Mouse (Mus musculus) lung, embryonic 14.5 days (tissue): Measurements from ENCODE around the gene Otop2. TPM values are rescaled to one million over a fixed set of nuclear protein-coding genes. Genes with fewer than 3 reads are reported as not detected.

ENCODE experiments used
- ATAC-seq: fragments of 200-750 bp; cut with Nextera tagmentation; 2 replicates; pipeline ENCODE4 v1.8.0; 2017; ENCODE audit warnings: mild to moderate bottlenecking, moderate TSS enrichment, moderate library complexity; ENCODE audit not compliant: insufficient read depth
- DNase-seq: peaks from one replicate; pipeline ENCODE4 v3.0.0-alpha.2; 2015
- H3K27ac ChIP-seq: fragments of 300-500 bp; sonication (generic); 2 replicates; pipeline ENCODE4 v1.5.1; 2014; ENCODE audit warnings: low read depth, mild to moderate bottlenecking, moderate library complexity
- H3K27me3 ChIP-seq: fragments of 300-500 bp; sonication (generic); 2 replicates; pipeline ENCODE4 v1.6.1; 2014; ENCODE audit warnings: low read length, control low read depth; ENCODE audit not compliant: insufficient read depth
- H3K36me3 ChIP-seq: fragments of 300-500 bp; sonication (generic); 2 replicates; pipeline ENCODE4 v1.6.1; 2014; ENCODE audit warnings: control low read depth; ENCODE audit not compliant: insufficient read depth
- H3K4me1 ChIP-seq: fragments of 300-500 bp; sonication (generic); 2 replicates; pipeline ENCODE4 v1.6.1; 2014; ENCODE audit warnings: antibody characterized with exemption, control low read depth; ENCODE audit not compliant: insufficient read depth
- H3K4me2 ChIP-seq: fragments of 300-500 bp; sonication (generic); 2 replicates; pipeline ENCODE4 v1.6.1; 2014; ENCODE audit warnings: mild to moderate bottlenecking
- H3K4me3 ChIP-seq: fragments of 300-500 bp; sonication (generic); 2 replicates; pipeline ENCODE4 v1.5.1; 2014; ENCODE audit warnings: low read depth, low read length
- H3K9ac ChIP-seq: fragments of 300-500 bp; sonication (generic); 2 replicates; pipeline ENCODE4 v1.6.1; 2014
- H3K9me3 ChIP-seq: fragments of 300-500 bp; sonication (generic); 2 replicates; pipeline ENCODE4 v1.6.1; 2016; ENCODE audit warnings: low read depth, low read length, control low read depth
- CTCF ChIP-seq: IDR thresholded peaks from 2 replicates; pipeline ENCODE4 v1.5.1; 2016; ENCODE audit warnings: antibody characterized with exemption, low read depth
- WGBS: fragments of 180-500 bp; shearing (Covaris S2); extraction: QIAGEN DNeasy Blood & Tissue Kit; methylation state at CpG from one replicate; pipeline ENCODE4 v1.1.7; 2014; 5-methylcytosine and 5-hydroxymethylcytosine counted together
- polyA plus RNA-seq: library from polyadenylated mRNA; unstranded; fragments of >200 nt; fragmentation: Nextera tagmentation; extraction: Ambion mirVana; gene quantifications from 2 replicates; pipeline ENCODE4 v1.2.1, GENCODE M21; 2014

Otop2 gene
- not detected in 2 replicates for polyA plus RNA-seq

GRCm38 (mm10) chr11:115306863-115307262 is at the start of gene Otop2:
Gene Otop2, plus strand, starts transcription at chr11:115307163.
- H3K4me2 ChIP-seq, result no peak within 1 kb of the TSS
- no peak for TF ChIP-seq CTCF
- no peaks in the 10 kb centered on the region for H3K4me1 ChIP-seq
- no peaks in the 10 kb centered on the region for H3K9me3 ChIP-seq
- H3K27ac ChIP-seq, result no peak within 1 kb of the TSS
- no peak within 1 kb of the TSS for H3K4me3 ChIP-seq
- H3K36me3 ChIP-seq, result no peaks in the 10 kb centered on the region
- H3K27me3 ChIP-seq, result no peaks in the 10 kb centered on the region
- H3K9ac ChIP-seq, result no peak within 1 kb of the TSS
- DNase-seq, result no peak
- WGBS, result 32% methylated on average over 8 of the region's 8 CpGs
- no peak for ATAC-seq

- WGBS, result 16% methylated on average over 59 of the region's 59 CpGs
- peaks cover 91% of the 10 kb centered on the region for H3K27me3 ChIP-seq
- TF ChIP-seq CTCF, result no peak
- no peak overlapping the region for H3K9ac ChIP-seq
- ATAC-seq (no peak), DNase-seq (peak; percentile 47)
- H3K4me1 ChIP-seq, result 0 out of 2 replicates have a peak, but pooled peaks cover 3% of the 10 kb centered on the region
- no peak overlapping the region for H3K27ac ChIP-seq
- H3K36me3 ChIP-seq, result no peaks in the 10 kb centered on the region
- no peak overlapping the region; the same call in 1 of the 2 replicates for H3K4me3 ChIP-seq
- no peaks in the 10 kb centered on the region for H3K9me3 ChIP-seq
- H3K4me2 ChIP-seq, result peak overlapping the region; percentile 32; the same call in 1 of the 2 replicates
These were observed 49.0 kb upstream of the Otop2 start for GRCm38 (mm10) chr11:115257775-115258510.

GRCm38 (mm10) chr11:115259134-115259533 is 47.8 kb upstream of the Otop2 start:
- H3K4me3 ChIP-seq, result no peak overlapping the region
- no peak for TF ChIP-seq CTCF
- no peak overlapping the region for H3K4me2 ChIP-seq
- no peaks in the 10 kb centered on the region for H3K9me3 ChIP-seq
- ATAC-seq, result peak; percentile 53; the same call in 1 of the 2 replicates
- peaks cover 94% of the 10 kb centered on the region for H3K27me3 ChIP-seq
- no peak overlapping the region for H3K27ac ChIP-seq
- DNase-seq, result peak; percentile 90
- 12% methylated on average over 4 of the region's 4 CpGs for WGBS
- 0 out of 2 replicates have a peak, but pooled peaks cover 3% of the 10 kb centered on the region for H3K4me1 ChIP-seq
- no peaks in the 10 kb centered on the region for H3K36me3 ChIP-seq
- H3K9ac ChIP-seq, result no peak overlapping the region

- Histone ChIP-seq H3K9me3 (no peaks in the 10 kb centered on the region), H3K27me3 (peaks cover 96% of the 10 kb centered on the region), H3K36me3 (no peaks in the 10 kb centered on the region), H3K4me1 (0 out of 2 replicates have a peak, but pooled peaks cover 6% of the 10 kb centered on the region), H3K4me2 (no peak overlapping the region), H3K4me3 (no peak overlapping the region), H3K27ac (no peak overlapping the region), H3K9ac (no peak overlapping the region)
- no peak for DNase-seq
- WGBS, result 65% methylated on average over 11 of the region's 11 CpGs
- no peak for ATAC-seq
- no peak for TF ChIP-seq CTCF
These were observed 44.0 kb upstream of the Otop2 start for GRCm38 (mm10) chr11:115262954-115263353.

- H3K36me3 ChIP-seq, result 0 out of 2 replicates have a peak, but pooled peaks cover 4% of the 10 kb centered on the region
- TF ChIP-seq CTCF, result no peak
- 47% methylated on average over 7 of the region's 7 CpGs for WGBS
- no peak overlapping the region for H3K4me2 ChIP-seq
- no peak for DNase-seq
- H3K9ac ChIP-seq, result no peak overlapping the region
- H3K9me3 ChIP-seq, result no peaks in the 10 kb centered on the region
- no peak for ATAC-seq
- H3K4me1 ChIP-seq, result 0 out of 2 replicates have a peak, but pooled peaks cover 2% of the 10 kb centered on the region
- peaks cover 96% of the 10 kb centered on the region for H3K27me3 ChIP-seq
- no peak overlapping the region for H3K4me3 ChIP-seq
- no peak overlapping the region for H3K27ac ChIP-seq
These were observed 42.7 kb upstream of the Otop2 start for GRCm38 (mm10) chr11:115264136-115264861.

GRCm38 (mm10) chr11:115264862-115265668 is 41.9 kb upstream of the Otop2 start:
- no peak overlapping the region for H3K9ac ChIP-seq

More at GRCm38 (mm10) chr11:115264862-115265668, 41.9 kb upstream of the Otop2 start:
- H3K4me2 ChIP-seq, result peak overlapping the region; percentile 48; the same call in 1 of the 2 replicates
- DNase-seq (peak; percentile 50), ATAC-seq (no peak)
- no peaks in the 10 kb centered on the region for H3K9me3 ChIP-seq
- 0 out of 2 replicates have a peak, but pooled peaks cover 2% of the 10 kb centered on the region for H3K4me1 ChIP-seq
- H3K36me3 ChIP-seq, result 0 out of 2 replicates have a peak, but pooled peaks cover 6% of the 10 kb centered on the region
- no peak overlapping the region for H3K27ac ChIP-seq
- H3K4me3 ChIP-seq, result peak overlapping the region; percentile 14; the same call in 1 of the 2 replicates
- peaks cover 98% of the 10 kb centered on the region for H3K27me3 ChIP-seq
- WGBS, result 5% methylated on average over 39 of the region's 39 CpGs
- peak; percentile 67 for TF ChIP-seq CTCF
